Mouse (Mus musculus): ENCODE data around the gene Foxp1. TPM values are rescaled to one million over a fixed set of nuclear protein-coding genes. Genes with fewer than 3 reads are reported as not detected.
A peak's percentile ranks its signal among the peaks of the same experiment; 100 is the strongest.

Foxp1 gene
- total RNA-seq, 2 experiments from 2014 or later, result 82.4 to 85.4 TPM

DNA sequence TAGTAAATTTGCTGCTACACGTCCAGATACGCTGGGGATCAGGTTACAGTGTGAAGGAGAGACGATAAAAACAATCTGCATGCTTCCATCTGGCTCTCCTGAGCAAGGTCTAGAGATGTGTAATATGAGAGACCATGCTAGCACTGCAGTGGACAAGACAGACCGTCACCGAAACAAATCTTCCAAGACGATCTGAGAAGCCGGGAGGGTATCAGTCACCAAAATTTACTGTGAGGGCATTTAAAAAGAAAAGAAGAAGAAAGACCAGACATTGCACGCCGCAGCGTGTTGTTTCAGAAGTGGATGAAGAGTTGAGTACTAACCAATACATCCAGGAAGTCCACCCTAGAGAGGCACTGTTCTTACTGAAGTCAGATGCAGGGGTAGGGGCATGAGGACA, 39.0 kb downstream of the Foxp1 start:
- no peak for DNase-seq

DNA sequence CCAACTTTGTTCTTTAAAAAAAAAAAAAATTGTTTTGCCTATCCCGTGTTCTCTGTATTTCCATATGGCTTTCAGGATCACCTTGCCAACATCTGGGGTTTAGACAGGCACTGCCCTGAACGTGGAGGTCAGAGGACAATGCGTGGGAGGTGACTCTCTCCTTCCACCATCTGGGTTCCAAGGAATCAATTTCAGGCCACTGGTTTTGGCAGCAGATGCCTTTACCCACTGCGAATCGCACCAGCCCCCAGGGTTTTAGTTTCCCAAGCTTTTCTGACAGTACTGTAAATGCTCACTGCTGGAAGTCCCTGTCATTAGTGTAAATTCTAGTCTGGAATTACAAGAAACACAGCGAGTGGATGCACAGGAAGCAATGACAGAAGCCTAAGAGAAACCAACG, 41.0 kb downstream of the Foxp1 start:
- DNase-seq, result no peak

DNA sequence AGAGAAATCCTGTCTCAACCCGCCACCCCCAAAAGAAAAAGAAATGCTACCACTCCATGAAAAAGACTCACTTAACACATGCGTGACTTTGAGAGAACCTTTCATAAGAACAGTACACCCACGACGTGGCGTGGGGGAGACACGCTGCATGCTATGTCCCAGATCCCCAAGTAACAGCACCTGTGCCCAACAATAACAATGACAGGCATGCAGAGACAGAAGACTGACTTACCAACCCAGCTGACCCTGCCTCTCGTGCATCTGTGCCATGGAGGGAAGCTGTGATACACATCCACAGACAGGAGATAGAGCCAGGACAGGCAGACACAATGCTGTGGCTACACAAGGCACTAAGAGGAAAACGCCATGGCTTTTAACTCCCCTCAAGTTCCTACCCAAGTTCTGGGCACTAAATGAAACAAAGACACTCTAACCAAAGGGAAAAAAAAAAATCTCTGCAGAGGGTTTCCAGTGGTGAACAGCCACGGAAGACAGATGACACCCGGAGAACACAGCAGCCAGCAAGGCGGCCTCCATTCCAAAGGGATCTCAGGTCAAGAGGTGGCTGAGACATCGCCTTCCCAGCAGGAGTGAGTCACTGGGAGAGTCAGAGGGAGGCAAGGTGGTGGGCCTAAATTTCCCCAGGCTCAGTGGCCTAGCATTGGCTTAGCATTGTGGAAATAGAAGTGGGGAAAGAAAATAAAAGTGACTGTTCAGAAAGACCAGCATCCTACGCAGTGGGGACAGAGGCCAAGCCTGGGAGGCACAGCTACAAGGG, 43.5 kb downstream of the Foxp1 start:
- no peak for DNase-seq

DNA sequence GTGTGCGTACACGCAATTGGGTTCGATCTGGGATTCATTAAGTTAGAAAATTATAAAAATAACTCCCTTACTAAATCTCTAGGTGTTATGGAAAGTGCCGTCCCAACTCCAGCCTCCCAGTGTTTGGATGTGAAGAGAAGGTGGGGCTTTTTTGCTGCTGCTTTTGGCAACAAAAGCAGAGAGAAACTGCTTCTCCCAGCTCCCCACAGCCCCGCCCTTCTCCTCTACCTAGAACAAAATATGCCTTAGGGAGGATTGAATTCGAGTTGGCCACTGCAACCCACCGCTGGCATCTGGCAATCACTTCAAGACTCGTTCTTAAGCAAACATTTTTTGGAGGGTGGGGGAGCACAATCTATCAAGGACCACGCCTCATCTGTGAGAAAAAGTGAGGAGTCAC, 47.5 kb downstream of the Foxp1 start:
- DNase-seq, result no peak

DNA sequence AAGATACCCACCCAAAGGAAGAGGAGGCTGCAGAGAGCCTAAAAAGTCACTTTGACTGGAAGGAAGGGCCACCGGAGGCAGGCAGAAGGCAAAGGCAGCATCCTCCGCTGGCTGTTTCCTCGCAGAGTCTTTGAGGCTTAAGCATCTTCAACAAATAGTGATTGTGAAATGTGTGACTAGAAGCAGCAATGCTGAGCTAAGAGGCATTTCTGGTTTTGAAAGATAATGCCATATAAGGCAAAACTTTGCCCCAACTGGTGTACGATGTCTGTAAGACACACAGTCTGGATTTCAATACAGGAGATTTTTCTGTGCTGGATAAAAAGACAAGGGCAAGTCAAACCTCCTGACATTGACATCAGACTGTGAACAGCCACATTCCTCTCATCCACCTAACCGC, 51.6 kb downstream of the Foxp1 start:
- no peak for DNase-seq

DNA sequence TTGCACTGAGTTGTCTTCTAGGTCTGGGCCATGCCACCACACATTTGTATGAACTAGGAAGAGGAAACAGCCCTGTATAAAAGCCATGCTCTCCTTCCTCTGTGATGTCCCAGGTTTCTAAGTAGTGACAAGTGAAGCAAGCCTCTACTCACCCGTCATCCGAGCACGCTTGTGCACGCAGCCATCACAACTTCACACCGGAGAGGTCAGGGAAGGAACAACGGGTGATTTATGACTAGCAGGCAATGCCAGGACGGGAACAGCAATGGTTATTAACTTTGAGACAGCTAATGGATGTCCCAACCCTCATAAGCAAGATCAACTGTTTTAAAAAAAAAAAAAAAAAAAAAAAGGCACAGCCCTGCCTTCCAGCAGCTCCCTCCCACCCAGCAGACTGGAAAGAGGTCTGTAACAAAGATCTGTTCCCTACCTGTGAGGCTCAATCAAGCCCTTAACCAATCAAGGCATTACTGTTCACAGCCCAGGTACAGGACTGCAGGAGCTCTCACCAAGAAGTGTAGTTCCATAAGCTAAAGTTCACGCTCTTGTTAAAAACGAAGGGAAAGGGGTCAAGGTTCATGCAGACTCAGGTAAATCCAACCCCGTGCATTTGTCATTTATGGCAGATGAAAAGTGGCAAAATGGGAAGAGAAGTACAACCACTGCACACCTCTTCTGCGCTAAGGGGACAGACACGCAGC, 53.2 kb downstream of the Foxp1 start:
- no peak for DNase-seq

DNA sequence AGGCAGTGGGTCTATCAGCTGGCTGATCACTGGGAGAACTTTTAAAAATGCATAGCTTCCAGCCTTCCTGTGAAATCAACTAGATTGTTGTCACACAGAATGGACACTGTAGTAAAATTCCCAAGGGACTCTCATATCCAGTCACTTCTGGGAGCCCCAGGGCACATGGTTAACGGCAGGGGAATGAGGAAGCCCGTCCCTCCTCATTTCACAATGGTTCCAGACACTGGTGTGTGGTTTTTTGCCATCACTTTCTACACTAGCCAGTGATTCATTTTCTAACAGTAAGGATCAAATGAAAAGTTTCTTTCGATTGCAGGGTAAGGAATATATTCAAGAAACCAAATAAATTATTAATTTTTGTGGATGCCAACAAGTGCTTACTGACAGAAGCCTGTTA, 54.7 kb downstream of the Foxp1 start:
- DNase-seq, result no peak

DNA sequence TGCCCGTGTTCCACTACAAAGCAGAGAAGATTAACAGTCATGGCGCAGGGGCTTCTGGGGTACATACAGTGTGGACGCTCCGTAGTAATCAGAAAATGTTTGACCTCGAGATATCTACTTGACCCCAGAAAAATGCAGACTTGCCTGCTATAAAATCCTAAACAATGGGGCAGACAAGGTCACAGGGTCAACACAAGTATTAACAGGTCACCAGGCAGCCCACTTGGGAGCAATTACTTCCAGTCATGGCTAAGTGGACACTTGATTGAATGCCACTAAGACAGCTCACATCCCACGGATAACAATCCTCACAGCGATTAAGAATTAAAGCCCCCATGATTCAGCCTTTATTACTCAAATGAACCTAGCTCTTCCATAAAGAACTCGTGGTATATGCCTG, 55.4 kb downstream of the Foxp1 start:
- no peak for DNase-seq

DNA sequence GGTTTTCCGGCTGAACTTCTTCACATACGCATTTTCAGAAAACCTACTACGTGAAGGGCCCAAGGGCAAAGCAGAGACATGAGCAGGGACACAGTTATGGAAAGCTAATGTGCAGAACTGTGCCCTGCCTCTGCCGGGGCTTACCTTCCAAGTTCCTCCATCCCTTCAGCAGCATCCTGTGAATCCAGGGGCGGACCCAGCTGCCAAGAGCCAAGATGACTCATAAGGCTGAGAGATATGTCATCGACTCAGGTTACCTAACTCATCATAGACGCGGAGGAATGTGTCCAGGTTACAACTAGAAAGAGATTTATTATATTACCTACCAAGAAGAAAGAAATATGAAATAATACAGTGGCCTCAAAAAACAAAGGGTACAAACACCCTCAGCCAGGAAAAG, 56.2 kb downstream of the Foxp1 start:
- no peak for DNase-seq

DNA sequence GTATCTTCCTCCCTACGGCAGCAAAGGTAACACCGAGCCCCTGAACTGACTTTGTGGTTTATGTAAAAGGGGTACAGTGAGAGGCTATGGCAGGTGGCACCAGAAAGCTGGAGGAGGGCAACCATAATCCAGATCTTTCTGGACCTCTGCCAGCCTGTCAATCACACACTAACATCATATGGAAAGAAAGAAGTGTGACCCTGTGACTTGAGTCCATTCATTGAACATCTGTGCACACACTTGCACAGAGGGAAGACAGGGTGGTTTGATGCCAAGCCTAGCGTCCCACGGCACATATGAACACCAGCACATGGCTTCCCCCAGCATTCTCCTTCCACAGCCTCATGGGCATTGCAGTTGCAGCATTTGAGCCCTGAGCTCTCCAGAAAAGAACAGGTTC, 58.1 kb downstream of the Foxp1 start:
- no peak for DNase-seq

DNA sequence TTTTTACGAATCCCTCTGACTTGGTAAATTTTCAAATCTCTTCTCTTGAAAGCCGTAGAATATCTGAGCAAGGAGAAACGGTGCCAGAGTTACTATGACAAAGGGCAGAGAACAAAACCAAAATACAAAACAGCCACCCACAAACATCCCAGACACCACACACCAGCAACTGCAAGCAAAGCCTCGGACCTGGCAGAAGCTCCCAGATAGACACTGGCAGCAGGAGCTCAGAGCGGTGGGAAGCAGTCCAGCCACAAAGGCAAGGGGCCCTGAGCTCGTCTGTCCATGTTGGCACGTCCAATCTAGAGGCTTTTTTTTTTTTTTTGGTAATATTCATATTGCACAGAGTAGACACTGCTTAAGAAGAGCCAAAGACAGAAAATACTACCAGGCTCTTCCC, 58.6 kb downstream of the Foxp1 start:
- DNase-seq, result no peak

DNA sequence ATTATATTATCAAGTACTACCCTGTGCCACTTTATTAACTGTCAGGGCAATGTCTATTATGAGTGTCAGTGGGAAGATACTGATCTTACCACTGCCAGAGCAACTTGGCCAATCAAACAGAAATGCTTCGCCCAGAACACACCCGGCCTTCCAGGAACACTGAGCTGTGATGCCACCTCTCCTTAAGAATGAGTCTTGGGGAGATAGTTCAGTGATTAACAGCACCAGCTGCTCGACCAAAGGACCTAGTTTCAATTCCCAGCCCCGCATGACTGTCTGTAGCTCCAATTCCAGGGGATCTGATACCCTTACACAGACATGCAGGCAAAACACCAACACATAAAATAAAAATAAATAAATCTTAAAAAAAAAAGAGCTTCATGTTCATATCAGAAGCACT, 63.7 kb downstream of the Foxp1 start:
- DNase-seq, result no peak

DNA sequence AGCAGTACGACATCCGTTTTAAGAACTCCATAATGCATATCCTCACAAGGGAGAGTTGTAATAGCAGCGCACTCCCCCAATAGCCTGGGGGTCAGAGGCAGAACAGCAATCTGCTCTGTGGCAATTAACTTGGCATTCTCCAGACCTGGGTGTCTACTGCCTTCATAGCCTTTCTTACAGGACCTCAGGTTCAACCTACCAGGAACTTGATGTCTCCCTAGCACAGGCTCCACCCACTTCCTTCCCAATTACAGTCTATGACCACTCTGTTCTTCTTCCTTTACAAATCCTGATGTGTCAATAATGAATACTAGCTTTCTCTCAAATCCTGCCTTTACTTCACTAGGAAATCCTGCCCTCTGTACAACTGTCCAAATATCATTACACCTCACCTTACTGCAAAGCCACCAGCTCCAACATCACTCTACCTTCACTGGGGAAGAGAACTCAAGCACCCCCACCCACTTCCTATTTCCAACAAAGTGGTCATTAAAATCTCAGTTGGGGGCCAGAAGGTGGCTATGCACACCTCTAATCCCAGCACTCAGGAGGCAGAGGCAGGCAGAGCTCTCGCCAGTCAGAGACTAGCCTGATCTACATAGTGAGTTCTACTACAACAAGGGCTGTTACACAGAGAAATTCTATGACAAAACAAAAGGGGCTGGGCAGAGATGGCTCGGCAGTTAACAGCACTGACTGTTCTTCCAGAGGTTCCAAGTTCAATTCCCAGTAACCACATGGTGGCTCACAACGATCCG, 68.6 kb downstream of the Foxp1 start:
- no peak for DNase-seq

DNA sequence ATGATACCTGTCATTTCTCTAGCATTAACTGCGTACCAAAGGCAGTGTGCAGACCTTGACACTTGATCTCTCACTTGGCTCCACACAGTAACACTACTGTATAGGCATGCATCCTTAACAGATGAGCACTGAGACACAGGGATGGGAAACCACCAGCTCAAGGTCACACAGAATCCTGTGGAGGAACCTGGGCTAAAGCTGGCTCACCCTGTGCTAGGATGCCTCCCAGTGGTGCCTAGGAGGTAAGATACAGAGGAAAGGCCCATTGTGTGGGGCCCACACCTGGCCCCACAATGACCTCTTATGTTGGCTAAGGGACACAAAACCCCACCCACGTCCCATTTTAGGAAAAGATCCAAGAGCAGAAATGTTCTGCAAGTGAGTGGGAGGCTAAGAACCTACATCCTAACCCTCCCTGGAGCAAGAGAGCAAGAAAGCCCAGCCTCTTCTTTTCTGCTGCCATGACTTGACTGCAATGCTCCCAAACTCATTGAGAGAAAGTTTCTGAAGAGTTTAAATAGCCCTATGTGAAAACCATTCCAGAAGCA, 69.8 kb downstream of the Foxp1 start:
- no peak for DNase-seq

DNA sequence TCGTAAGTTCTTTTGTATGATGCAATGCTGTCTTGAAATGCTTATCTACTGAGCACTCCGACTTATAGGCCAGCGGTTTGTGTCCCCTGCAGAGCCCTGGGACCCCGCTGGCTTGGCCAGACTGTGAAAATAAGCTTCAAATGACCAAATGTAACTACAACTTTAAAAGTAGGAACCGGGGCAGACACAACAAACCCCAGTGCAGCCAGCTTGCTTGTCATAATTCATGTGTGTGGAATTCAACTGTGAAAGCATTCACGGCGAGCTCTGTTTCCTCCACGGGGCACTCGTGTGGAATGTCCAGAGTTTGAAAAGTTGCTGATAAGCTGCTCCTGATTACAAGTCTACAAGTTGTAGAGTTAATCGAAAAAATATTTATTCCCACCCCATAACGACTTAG, 71.0 kb downstream of the Foxp1 start:
- no peak for DNase-seq

DNA sequence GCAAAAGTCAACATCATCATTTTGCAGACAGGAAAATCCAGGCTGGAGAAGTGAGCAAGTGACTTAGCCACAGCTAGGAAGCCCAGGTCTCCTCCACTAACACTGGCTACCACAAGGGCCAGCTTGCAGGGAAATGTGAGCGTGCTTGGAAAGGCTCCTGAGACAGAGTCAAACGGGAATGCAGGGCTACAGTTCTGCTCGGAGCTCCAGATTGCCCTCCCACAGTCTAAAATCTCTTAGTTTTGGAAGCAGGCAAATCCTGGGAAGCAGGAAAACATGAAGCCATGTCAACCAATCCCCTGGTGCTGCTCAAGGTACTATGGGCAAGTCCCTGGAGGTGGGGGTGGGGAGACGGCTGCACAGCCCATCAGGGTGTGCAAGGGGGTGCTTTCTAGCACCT, 75.1 kb downstream of the Foxp1 start:
- no peak for DNase-seq

DNA sequence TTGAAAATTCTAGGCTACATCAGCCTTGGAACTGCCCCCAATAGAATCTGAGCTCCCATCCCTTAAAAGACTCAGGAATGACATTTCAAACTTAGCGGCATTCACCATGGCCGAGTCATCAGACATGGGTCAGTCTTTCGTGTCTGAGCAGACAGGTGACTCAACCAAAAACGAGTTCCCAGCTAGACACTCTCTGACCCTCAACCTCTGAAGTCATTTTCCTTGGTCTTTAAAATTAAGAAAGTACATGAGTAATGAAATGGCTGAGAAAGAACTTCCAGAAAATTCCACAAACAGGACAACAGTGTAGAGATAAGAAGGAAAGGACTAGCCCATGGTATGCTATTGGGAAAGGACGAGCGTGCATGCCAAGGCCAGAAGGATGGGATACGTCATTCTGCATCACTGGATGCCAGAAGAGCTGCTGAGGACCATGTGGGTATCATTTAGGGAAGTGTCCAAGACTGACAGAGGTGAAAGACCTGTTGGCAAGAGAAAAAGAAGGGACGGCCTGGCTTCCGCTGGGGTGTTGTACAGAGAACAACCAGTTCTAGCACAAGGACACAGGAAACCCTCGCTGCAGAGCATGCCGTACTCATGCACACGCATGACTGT, 75.6 kb downstream of the Foxp1 start:
- DNase-seq, result no peak

DNA sequence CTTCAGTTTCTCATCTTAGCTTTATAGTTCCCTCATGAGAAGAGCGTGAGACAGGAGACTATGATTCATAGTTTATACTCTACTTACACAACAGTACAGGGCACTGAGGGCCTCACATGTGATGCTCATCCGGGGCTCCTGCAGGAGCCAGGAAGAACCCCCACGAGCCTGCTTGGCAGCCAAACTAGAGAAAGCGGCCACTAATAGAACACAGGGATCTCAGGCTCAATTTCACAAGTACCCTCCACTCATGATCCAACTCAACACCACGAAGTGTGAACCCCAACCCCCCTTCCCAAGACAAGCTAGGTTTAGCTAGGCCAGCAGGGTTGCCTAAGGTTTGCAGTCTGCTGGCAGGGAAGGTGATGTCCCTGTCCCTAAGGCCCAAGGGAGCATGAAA, 79.1 kb downstream of the Foxp1 start:
- DNase-seq, result no peak

DNA sequence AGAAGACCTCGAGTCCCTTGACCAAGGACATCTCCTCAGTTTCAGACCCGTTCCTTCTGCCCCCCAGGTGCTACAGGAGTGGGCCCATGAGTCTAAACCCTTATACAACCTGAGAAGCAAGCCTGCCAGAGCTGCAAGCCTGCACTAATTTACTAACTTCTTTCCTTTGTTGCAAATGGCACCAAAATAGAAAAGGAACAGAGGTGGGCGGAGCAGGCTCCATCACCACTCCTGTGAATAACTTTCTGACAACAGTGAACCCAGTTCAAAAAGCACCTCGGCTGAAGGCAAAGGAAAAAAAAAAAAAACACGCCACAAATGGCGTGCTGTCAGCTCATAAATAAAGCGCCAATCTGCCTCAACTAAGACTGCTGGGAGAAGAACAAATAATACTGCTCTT, 81.4 kb downstream of the Foxp1 start:
- DNase-seq, result no peak

DNA sequence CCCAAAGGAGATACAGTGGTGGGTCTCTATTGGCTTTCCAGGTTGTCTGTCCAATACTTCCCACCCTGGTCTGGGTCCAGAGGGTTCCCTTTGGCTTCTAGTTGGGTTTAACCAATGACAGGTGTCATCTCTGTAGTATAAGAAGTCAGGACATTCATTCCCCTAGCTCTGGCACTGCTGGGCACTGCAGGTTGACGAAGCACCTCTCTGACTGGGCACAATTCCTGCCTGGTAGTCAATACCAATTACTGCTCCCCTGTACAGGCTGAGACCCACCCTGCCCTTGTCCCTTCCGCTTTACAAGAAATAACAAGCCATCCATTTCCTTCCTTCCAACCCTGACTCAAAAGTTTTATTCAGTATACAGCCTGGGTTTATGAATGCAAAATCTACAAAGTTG, 81.9 kb downstream of the Foxp1 start:
- no peak for DNase-seq

DNA sequence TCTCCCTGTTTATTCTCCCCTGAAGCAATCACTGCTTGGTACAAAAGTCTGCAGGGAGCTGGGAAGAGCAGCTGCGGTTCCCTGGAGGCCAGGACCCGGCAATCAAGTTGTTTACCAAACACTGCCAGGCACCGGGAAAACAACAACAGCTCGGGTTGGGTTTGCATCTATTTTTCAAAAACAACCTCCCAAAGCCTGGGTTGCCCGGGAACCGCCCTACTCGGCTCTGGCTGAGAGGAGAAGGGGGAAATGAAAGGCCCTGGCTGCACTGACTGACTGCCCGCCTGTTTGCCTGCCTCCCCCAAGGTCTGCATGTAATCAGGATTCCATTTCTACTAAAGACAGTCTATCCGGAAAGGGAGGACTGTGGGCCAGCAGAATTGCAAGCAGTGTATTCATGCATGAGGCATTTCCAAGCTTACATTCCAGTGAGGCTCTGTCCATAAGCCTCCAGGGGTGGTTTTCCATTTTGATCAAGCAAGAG, 82.6 kb downstream of the Foxp1 start:
- DNase-seq, result peak in 1 of 2 experiments; percentile 30

DNA sequence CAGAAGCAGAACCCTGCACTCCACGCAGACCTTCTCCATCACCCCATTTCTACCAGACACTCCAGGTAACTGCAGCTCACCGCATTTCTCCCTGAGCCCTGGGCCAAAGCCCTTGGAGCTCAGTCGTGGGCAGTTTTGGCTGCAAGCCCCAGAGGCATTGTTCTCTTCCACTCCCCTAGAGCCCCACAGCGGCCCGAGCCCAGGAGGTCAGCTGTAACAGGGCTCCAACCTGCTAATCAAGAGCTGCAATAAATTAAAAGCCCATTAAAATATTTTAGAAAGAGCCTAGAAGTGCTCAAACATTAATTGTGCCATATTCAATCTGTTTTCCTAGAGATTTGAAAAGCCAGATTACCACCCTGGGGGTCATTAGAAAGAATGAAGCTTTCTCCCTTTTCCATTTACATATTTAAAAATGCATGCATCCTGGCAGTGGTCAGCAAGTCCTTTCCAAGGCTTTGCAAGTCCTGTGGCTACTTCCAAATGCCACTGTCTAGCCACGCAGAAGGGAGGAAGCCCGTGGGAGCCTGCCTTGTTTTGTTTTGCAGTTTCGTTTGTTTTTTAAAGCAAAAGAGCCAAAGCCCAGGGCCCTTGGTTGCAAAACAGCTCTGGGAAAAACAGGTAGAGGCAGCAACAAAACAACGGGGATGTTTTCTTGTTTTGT, 83.2 kb downstream of the Foxp1 start:
- DNase-seq, result no peak

All from layer of hippocampus, postnatal 36 days (tissue).